Mouse (Mus musculus) liver, postnatal 0 days (tissue): ENCODE measurements around the gene Slc25a35. TPM values are rescaled to one million over a fixed set of nuclear protein-coding genes. Genes with fewer than 3 reads are reported as not detected.
"Not testable (repeated sequence)": the region's sequence is repeated elsewhere in the genome, so short reads cannot be mapped to it uniquely, and the experiment has no call there.

Source experiments
- ATAC-seq: fragments of 200-750 bp; cut with Nextera tagmentation; 2 replicates; pipeline ENCODE4 v1.8.0; 2017; ENCODE audit warnings: mild to moderate bottlenecking, moderate library complexity
- DNase-seq: peaks from one replicate; pipeline ENCODE4 v3.0.0-alpha.2; 2016
- H3K27ac ChIP-seq: fragments of 300-500 bp; sonication (generic); 2 replicates; pipeline ENCODE4 v1.5.1; 2014; ENCODE audit warnings: antibody characterized with exemption, moderate library complexity, mild to moderate bottlenecking, low read depth
- H3K27me3 ChIP-seq: fragments of 300-500 bp; sonication (generic); 2 replicates; pipeline ENCODE4 v1.6.1; 2014; ENCODE audit warnings: low read length, control low read depth, mixed read lengths; ENCODE audit not compliant: insufficient read depth
- H3K36me3 ChIP-seq: fragments of 300-500 bp; sonication (generic); replicated peaks from 2 replicates; pipeline ENCODE4 v1.6.1; 2014; ENCODE audit warnings: mild to moderate bottlenecking, control low read depth, low read length, moderate library complexity, mixed read lengths; ENCODE audit not compliant: insufficient read depth
- H3K4me1 ChIP-seq: fragments of 300-500 bp; sonication (generic); 2 replicates; pipeline ENCODE4 v1.6.1; 2014; ENCODE audit warnings: antibody characterized with exemption, mild to moderate bottlenecking, control low read depth; ENCODE audit not compliant: insufficient read depth
- H3K4me2 ChIP-seq: fragments of 300-500 bp; sonication (generic); 2 replicates; pipeline ENCODE4 v1.6.1; 2014; ENCODE audit warnings: low read depth, mild to moderate bottlenecking, low read length, moderate library complexity, mixed read lengths
- H3K4me3 ChIP-seq: fragments of 300-500 bp; sonication (generic); 2 replicates; pipeline ENCODE4 v1.5.1; 2014; ENCODE audit warnings: low read depth, low read length
- H3K9ac ChIP-seq: fragments of 300-500 bp; sonication (generic); replicated peaks from 2 replicates; pipeline ENCODE4 v1.6.1; 2014; ENCODE audit warnings: mild to moderate bottlenecking, moderate library complexity
- H3K9me3 ChIP-seq: fragments of 300-500 bp; sonication (generic); 2 replicates; pipeline ENCODE4 v1.6.1; 2016; ENCODE audit warnings: mild to moderate bottlenecking, control low read depth, low read length, mixed read lengths
- CTCF ChIP-seq: sonication (generic); IDR thresholded peaks from 2 replicates; pipeline ENCODE4 v1.5.1; 2016; ENCODE audit warnings: antibody characterized with exemption, low read depth
- EP300 ChIP-seq: IDR thresholded peaks from 2 replicates; pipeline ENCODE4 v1.6.1; 2016; ENCODE audit warnings: antibody characterized with exemption, low read depth, mild to moderate bottlenecking
- WGBS: fragments of 180-500 bp; shearing (Covaris S2); extraction: QIAGEN DNeasy Blood & Tissue Kit; methylation state at CpG from one replicate; pipeline ENCODE4 v1.1.7; 2014; ENCODE audit not compliant: insufficient replicate concordance; 5-methylcytosine and 5-hydroxymethylcytosine counted together
- polyA plus RNA-seq: library from polyadenylated mRNA; unstranded; fragments of >200 nt; fragmentation: Nextera tagmentation; extraction: Ambion mirVana; gene quantifications from 2 replicates; pipeline ENCODE4 v1.2.1, GENCODE M21; 2015

Slc25a35 gene
- 0.60 and 0.94 TPM in 2 replicates for polyA plus RNA-seq

- peak within 1 kb of the TSS; percentile 47 for H3K9ac ChIP-seq
- no peaks in the 10 kb centered on the region for H3K36me3 ChIP-seq
- peak within 1 kb of the TSS; percentile 89 for H3K4me2 ChIP-seq
- H3K4me1 ChIP-seq, result peaks cover 14% of the 10 kb centered on the region
- H3K9me3 ChIP-seq, result no peaks in the 10 kb centered on the region
- H3K27ac ChIP-seq, result peak within 1 kb of the TSS; percentile 44; the same call in 1 of the 2 replicates
- WGBS, result under 1% methylated on average over 50 of the region's 50 CpGs
- ATAC-seq (peak; percentile 98), DNase-seq (peak; percentile 90)
- H3K4me3 ChIP-seq, result peak within 1 kb of the TSS; percentile 60
- 0 out of 2 replicates have a peak, but pooled peaks cover 2% of the 10 kb centered on the region for H3K27me3 ChIP-seq
- TF ChIP-seq CTCF, result peak; percentile 45; the same call in 1 of the 2 replicates
- no peak for TF ChIP-seq EP300
These were observed at the start of gene Slc25a35 for GRCm38 (mm10) chr11:68967337-68968282. Slc25a35 (plus strand) TSS chr11:68968131.

GRCm38 (mm10) chr11:68923191-68923590, 44.7 kb upstream of the Slc25a35 start:
- no peak for TF ChIP-seq EP300
- TF ChIP-seq CTCF, result no peak
- Histone ChIP-seq H3K27ac (no peak overlapping the region), H3K4me2 (no peak overlapping the region), H3K4me1 (no peaks in the 10 kb centered on the region), H3K9ac (no peak overlapping the region), H3K27me3 (no peaks in the 10 kb centered on the region), H3K36me3 (no peaks in the 10 kb centered on the region), H3K4me3 (no peak overlapping the region), H3K9me3 (no peaks in the 10 kb centered on the region)
- ATAC-seq, result no peak
- no peak for DNase-seq
- WGBS, result 68% methylated on average over 3 of the region's 3 CpGs

GRCm38 (mm10) chr11:68924749-68925148, 43.2 kb upstream of the Slc25a35 start:
- 65% methylated on average over 2 of the region's 2 CpGs for WGBS
- Histone ChIP-seq H3K4me2 (no peak overlapping the region), H3K27me3 (0 out of 2 replicates have a peak, but pooled peaks cover under 1% of the 10 kb centered on the region), H3K4me1 (no peaks in the 10 kb centered on the region), H3K36me3 (no peaks in the 10 kb centered on the region), H3K9me3 (no peaks in the 10 kb centered on the region), H3K4me3 (no peak overlapping the region), H3K27ac (no peak overlapping the region), H3K9ac (no peak overlapping the region)
- no peak for TF ChIP-seq CTCF
- no peak for TF ChIP-seq EP300
- DNase-seq (no peak), ATAC-seq (no peak)

GRCm38 (mm10) chr11:68926981-68927380, 41.0 kb upstream of the Slc25a35 start, which contains the start of gene Odf4:
Odf4 (minus strand) TSS chr11:68927081.
- TF ChIP-seq CTCF (no peak), EP300 (no peak)
- no peak for DNase-seq
- Histone ChIP-seq H3K27ac (no peak within 1 kb of the TSS), H3K9me3 (no peaks in the 10 kb centered on the region), H3K4me2 (no peak within 1 kb of the TSS), H3K4me3 (no peak within 1 kb of the TSS), H3K9ac (no peak within 1 kb of the TSS), H3K36me3 (no peaks in the 10 kb centered on the region), H3K4me1 (no peaks in the 10 kb centered on the region), H3K27me3 (0 out of 2 replicates have a peak, but pooled peaks cover 4% of the 10 kb centered on the region)
- 85% methylated on average over 3 of the region's 3 CpGs for WGBS
- no peak for ATAC-seq

GRCm38 (mm10) chr11:68929947-68930346, 38.0 kb upstream of the Slc25a35 start:
- ATAC-seq (no peak), DNase-seq (no peak)
- H3K9me3 ChIP-seq, result no peaks in the 10 kb centered on the region
- H3K27ac ChIP-seq, result no peak overlapping the region
- no peak overlapping the region for H3K4me2 ChIP-seq
- H3K4me1 ChIP-seq, result no peaks in the 10 kb centered on the region
- H3K4me3 ChIP-seq, result no peak overlapping the region
- WGBS, result 40% methylated on average over 6 of the region's 6 CpGs
- no peaks in the 10 kb centered on the region for H3K36me3 ChIP-seq
- TF ChIP-seq EP300, result no peak
- no peak for TF ChIP-seq CTCF
- H3K27me3 ChIP-seq, result 0 out of 2 replicates have a peak, but pooled peaks cover 4% of the 10 kb centered on the region
- H3K9ac ChIP-seq, result no peak overlapping the region

GRCm38 (mm10) chr11:68933885-68934507, 33.9 kb upstream of the Slc25a35 start:
- no peak for ATAC-seq
- TF ChIP-seq CTCF (no peak), EP300 (no peak)
- Histone ChIP-seq H3K4me3 (no peak overlapping the region), H3K36me3 (no peaks in the 10 kb centered on the region), H3K4me1 (no peaks in the 10 kb centered on the region), H3K9ac (no peak overlapping the region), H3K27ac (no peak overlapping the region), H3K9me3 (no peaks in the 10 kb centered on the region), H3K4me2 (no peak overlapping the region), H3K27me3 (0 out of 2 replicates have a peak, but pooled peaks cover 4% of the 10 kb centered on the region)
- 70% methylated on average over 5 of the region's 5 CpGs for WGBS
- DNase-seq, result no peak

- not testable (repeated sequence) for H3K27me3 ChIP-seq, H3K4me1 ChIP-seq, H3K4me3 ChIP-seq, H3K27ac ChIP-seq, ATAC-seq, H3K4me2 ChIP-seq, H3K9ac ChIP-seq, DNase-seq, H3K9me3 ChIP-seq, H3K36me3 ChIP-seq
- 82% methylated on average over 4 of the region's 4 CpGs for WGBS
These were observed 31.0 kb upstream of the Slc25a35 start for GRCm38 (mm10) chr11:68936951-68937350.
